9 mouse cellular contexts compared by ENCODE assay signal in the genomic region with DNA sequence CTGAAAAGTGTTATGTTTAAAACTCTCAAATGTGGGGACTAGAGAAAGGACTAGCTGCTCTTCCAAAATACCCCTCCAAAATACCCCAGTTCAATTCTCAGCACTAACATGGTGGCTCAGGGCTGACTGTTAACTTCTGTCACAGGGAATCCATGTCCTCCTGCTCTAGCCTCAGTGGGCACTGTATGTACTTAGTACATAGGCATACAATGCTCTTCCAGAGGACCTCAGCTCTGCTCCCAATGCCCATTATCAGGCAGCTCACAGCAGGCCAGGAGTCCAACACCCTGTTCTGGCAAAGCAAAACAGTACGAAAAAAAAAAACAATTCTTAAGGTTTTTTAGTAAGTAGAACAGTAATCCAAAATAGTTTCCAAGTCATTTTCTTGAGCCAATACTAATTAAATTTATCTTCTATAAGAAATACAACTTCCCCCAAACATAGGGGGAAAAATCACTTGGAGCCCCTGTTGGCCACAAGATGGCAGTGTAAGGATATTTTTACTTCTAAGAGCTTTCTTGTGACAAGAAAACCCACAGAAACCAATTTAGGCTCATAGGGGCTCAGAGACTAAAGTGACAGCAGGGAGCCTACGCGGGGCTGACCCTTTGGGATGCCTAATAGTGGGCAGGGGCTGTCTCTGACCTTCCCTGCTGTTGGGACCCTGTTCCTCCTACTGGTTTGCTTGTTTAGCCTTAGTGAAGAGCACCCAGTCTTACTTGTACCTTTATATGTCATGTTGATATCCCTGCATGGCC. TPM values are rescaled to one million over a fixed set of nuclear protein-coding genes. Genes with fewer than 3 reads are reported as not detected.
DNase-seq lines count a peak whose midpoint lies in the region; ATAC-seq and TF ChIP-seq lines count a peak whose summit lies in the region.
"Had no signal": no experiment of that assay in that cellular context is flagged by ENCODE, and none has a peak within 500 bp of the region (broad histone marks: within the 10 kb centered on the region; RNA-seq: fewer than 3 reads in every experiment).

No protein-coding gene starts in this region.

- intact Hi-C loops in heart, postnatal 10 days (cut with DNase I): loop anchor here (1.0 to 10.0 kb wide), 3 partner anchors 125 to 299 kb away; a partner anchor contains a TSS

- TF ChIP-seq CTCF in E14TG2a.4 (conservative IDR thresholded peaks at IDR 0.05; ENCODE audit: low read length): peak; percentile 72
- TF ChIP-seq CTCF in layer of hippocampus, adult 2 months (conservative IDR thresholded peaks at IDR 0.05): peak; percentile 91
- peak; percentile 77 for TF ChIP-seq CTCF in stomach, postnatal 0 days (IDR thresholded peaks at IDR 0.05; ENCODE audit: low read depth)

- H3K4me1 ChIP-seq in E14TG2a.4 (replicated peaks; ENCODE audit: low read depth, low read length): peaks cover 70% of the 10 kb centered on the region
- H3K4me1 ChIP-seq in midbrain, embryonic 10.5 days: peaks cover 2% of the 10 kb centered on the region; the same call in 1 of the 2 replicates
- H3K4me1 ChIP-seq in stomach, postnatal 0 days (replicated peaks; ENCODE audit: control insufficient read depth, insufficient read depth): no peaks in the 10 kb centered on the region
- H3K4me1 ChIP-seq: heart, embryonic 15.5 days had no signal

- no peak overlapping the region for H3K9ac ChIP-seq in stomach, postnatal 0 days (ENCODE audit: low read length)
- H3K9ac ChIP-seq: heart, embryonic 15.5 days had no signal

- peak overlapping the region; percentile 90 for H3K4me3 ChIP-seq in E14TG2a.4 (replicated peaks; ENCODE audit: low read length)
- H3K4me3 ChIP-seq in layer of hippocampus, adult 2 months: peak overlapping the region; percentile 10; the same call in 1 of the 2 replicates
- no peak overlapping the region for H3K4me3 ChIP-seq in midbrain, embryonic 10.5 days
- H3K4me3 ChIP-seq in stomach, postnatal 0 days (ENCODE audit: low read depth, low read length): no peak overlapping the region
- H3K4me3 ChIP-seq: heart, embryonic 15.5 days had no signal

- 9% methylated on average over 3 of the region's 3 CpGs for WGBS in midbrain, embryonic 10.5 days
- 7% methylated on average over 3 of the region's 3 CpGs for WGBS in stomach, postnatal 0 days

- no peak overlapping the region for H3K27ac ChIP-seq in layer of hippocampus, adult 2 months
- H3K27ac ChIP-seq in midbrain, embryonic 10.5 days (replicated peaks): no peak overlapping the region
- no peak overlapping the region for H3K27ac ChIP-seq in stomach, postnatal 0 days (replicated peaks)
- H3K27ac ChIP-seq: heart, embryonic 15.5 days had no signal

- peaks cover 79% of the 10 kb centered on the region for H3K36me3 ChIP-seq in E14TG2a.4 (ENCODE audit: insufficient read depth, low read length)
- no peaks in the 10 kb centered on the region for H3K36me3 ChIP-seq in midbrain, embryonic 10.5 days
- H3K36me3 ChIP-seq in stomach, postnatal 0 days (ENCODE audit: control insufficient read depth, insufficient read depth, low read length): no peaks in the 10 kb centered on the region
- H3K36me3 ChIP-seq: heart, embryonic 15.5 days had no signal

- peak; percentile 32 for DNase-seq in adrenal gland, postnatal 10 days
- DNase-seq in adrenal gland, postnatal 4 days (ENCODE audit: low spot score in 2 of 2): no peak
- peak; percentile 57 to 69 for DNase-seq in cerebellum, postnatal 14 days
- DNase-seq in heart, postnatal 10 days: peak; percentile 38 to 56
- DNase-seq in layer of hippocampus, adult 2 months (ENCODE audit: low spot score in 2 of 2): peak; percentile 34 to 40
- DNase-seq in midbrain, embryonic 10.5 days (ENCODE audit: low spot score): peak; percentile 38
- DNase-seq in stomach, postnatal 0 days (ENCODE audit: low spot score): peak; percentile 18

- ATAC-seq in stomach, postnatal 0 days (ENCODE audit: low FRiP score, low TSS enrichment): no peak

- no peaks in the 10 kb centered on the region for H3K9me3 ChIP-seq in E14TG2a.4 (ENCODE audit: low read length)
- no peaks in the 10 kb centered on the region for H3K9me3 ChIP-seq in midbrain, embryonic 10.5 days (replicated peaks)
- no peaks in the 10 kb centered on the region for H3K9me3 ChIP-seq in stomach, postnatal 0 days (ENCODE audit: control insufficient read depth, low read length)
- H3K9me3 ChIP-seq: heart, embryonic 15.5 days had no signal

- TF ChIP-seq EP300 in stomach, postnatal 0 days (optimal IDR thresholded peaks at IDR 0.05): no peak

- no peak overlapping the region for H3K4me2 ChIP-seq in stomach, postnatal 0 days (replicated peaks; ENCODE audit: low read depth)
- H3K4me2 ChIP-seq: heart, embryonic 15.5 days had no signal

- no peaks in the 10 kb centered on the region for H3K27me3 ChIP-seq in E14TG2a.4 (ENCODE audit: insufficient read depth, low read length)
- no peaks in the 10 kb centered on the region for H3K27me3 ChIP-seq in midbrain, embryonic 10.5 days (ENCODE audit: low read depth, poor library complexity, severe bottlenecking)
- no peaks in the 10 kb centered on the region for H3K27me3 ChIP-seq in stomach, postnatal 0 days (ENCODE audit: control insufficient read depth, insufficient read depth, low read length)
- H3K27me3 ChIP-seq: heart, embryonic 15.5 days had no signal

RNA-seq across cellular contexts. Expression of a gene that starts 7.9 kb away (rescaled TPM):
- under 1 TPM; 0.24 to 0.78 TPM for total RNA-seq in adrenal gland, postnatal 10 days (2021)
- total RNA-seq in adrenal gland, postnatal 4 days (2021): not detected
- total RNA-seq in heart, postnatal 10 days (2021): not detected
- total RNA-seq in layer of hippocampus, adult 2 months (2021): not detected
- polyA plus RNA-seq in midbrain, embryonic 10.5 days (2016; fragmentation: Nextera tagmentation; extraction: Ambion mirVana): not detected in 2 replicates
- not detected in 2 replicates for polyA plus RNA-seq in stomach, postnatal 0 days (2015; fragmentation: Nextera tagmentation; extraction: Ambion mirVana)
- polyA plus RNA-seq: heart, embryonic 15.5 days had no signal

RNA-seq across cellular contexts. Expression of a gene that starts 8.0 kb away (rescaled TPM):
- total RNA-seq in adrenal gland, postnatal 10 days (2021): 10 to 100 TPM; 28.7 to 31.1 TPM
- total RNA-seq in adrenal gland, postnatal 4 days (2021): 10 to 100 TPM; 48.2 to 57.3 TPM
- total RNA-seq in heart, postnatal 10 days (2021): 10 to 100 TPM; 18.7 to 20.0 TPM
- 10 to 100 TPM; 27.5 to 31.9 TPM for total RNA-seq in layer of hippocampus, adult 2 months (2021)
- polyA plus RNA-seq in midbrain, embryonic 10.5 days (2016; fragmentation: Nextera tagmentation; extraction: Ambion mirVana): 70.3 and 74.5 TPM in 2 replicates
- 27.9 and 28.7 TPM in 2 replicates for polyA plus RNA-seq in stomach, postnatal 0 days (2015; fragmentation: Nextera tagmentation; extraction: Ambion mirVana)

RNA-seq across cellular contexts. Expression of a gene that starts 14.4 kb away (rescaled TPM):
- 10 to 100 TPM; 36.4 to 47.9 TPM for total RNA-seq in adrenal gland, postnatal 10 days (2021)
- total RNA-seq in adrenal gland, postnatal 4 days (2021): 10 to 100 TPM; 61.8 to 71.8 TPM
- total RNA-seq in heart, postnatal 10 days (2021): 10 to 100 TPM; 22.9 to 26.8 TPM
- 10 to 100 TPM; 67.0 to 69.7 TPM for total RNA-seq in layer of hippocampus, adult 2 months (2021)
- polyA plus RNA-seq in midbrain, embryonic 10.5 days (2016; fragmentation: Nextera tagmentation; extraction: Ambion mirVana): 116 and 127 TPM in 2 replicates
- 35.1 and 37.0 TPM in 2 replicates for polyA plus RNA-seq in stomach, postnatal 0 days (2015; fragmentation: Nextera tagmentation; extraction: Ambion mirVana)

RNA-seq across cellular contexts. Expression of a gene that starts 54.8 kb away (rescaled TPM):
- total RNA-seq in adrenal gland, postnatal 10 days (2021): not detected
- not detected for total RNA-seq in adrenal gland, postnatal 4 days (2021)
- not detected for total RNA-seq in heart, postnatal 10 days (2021)
- total RNA-seq in layer of hippocampus, adult 2 months (2021): not detected
- not detected in 2 replicates for polyA plus RNA-seq in midbrain, embryonic 10.5 days (2016; fragmentation: Nextera tagmentation; extraction: Ambion mirVana)
- polyA plus RNA-seq in stomach, postnatal 0 days (2015; fragmentation: Nextera tagmentation; extraction: Ambion mirVana): not detected in 2 replicates
- polyA plus RNA-seq: heart, embryonic 15.5 days had no signal

Comparison
In these comparisons a context has a peak if more than half of its experiments do, and no peak if none do; other contexts are left out.
1. DNase-seq: peak in adrenal gland, postnatal 10 days (single experiment), cerebellum, postnatal 14 days (2 of 2), heart, postnatal 10 days (2 of 2), layer of hippocampus, adult 2 months (2 of 2), midbrain, embryonic 10.5 days (single experiment) and stomach, postnatal 0 days (single experiment); none in adrenal gland, postnatal 4 days (0 of 2).
2. H3K4me3 ChIP-seq: peak in E14TG2a.4 (single experiment) and layer of hippocampus, adult 2 months (single experiment); none in midbrain, embryonic 10.5 days (single experiment) and stomach, postnatal 0 days (single experiment).
3. Peak in every context shown above with its lines, with median percentiles within 50 percentile points of each other: CTCF ChIP-seq.